Mouse (Mus musculus): Measurements from ENCODE around the gene Olfr704. TPM values are rescaled to one million over a fixed set of nuclear protein-coding genes. Genes with fewer than 3 reads are reported as not detected.
"Not testable (repeated sequence)": the region's sequence is repeated elsewhere in the genome, so short reads cannot be mapped to it uniquely, and the experiment has no call there.

Gene Olfr704
- total RNA-seq (2021): not detected
- long read RNA-seq, experiment 1: 0 reads
- long read RNA-seq, experiment 2: 0 reads

- no peak for DNase-seq
Observed at GRCm38 (mm10) chr7:106862885-106863284, at the start of gene Olfr704. Gene Olfr704, plus strand, starts transcription at chr7:106863185.

DNA sequence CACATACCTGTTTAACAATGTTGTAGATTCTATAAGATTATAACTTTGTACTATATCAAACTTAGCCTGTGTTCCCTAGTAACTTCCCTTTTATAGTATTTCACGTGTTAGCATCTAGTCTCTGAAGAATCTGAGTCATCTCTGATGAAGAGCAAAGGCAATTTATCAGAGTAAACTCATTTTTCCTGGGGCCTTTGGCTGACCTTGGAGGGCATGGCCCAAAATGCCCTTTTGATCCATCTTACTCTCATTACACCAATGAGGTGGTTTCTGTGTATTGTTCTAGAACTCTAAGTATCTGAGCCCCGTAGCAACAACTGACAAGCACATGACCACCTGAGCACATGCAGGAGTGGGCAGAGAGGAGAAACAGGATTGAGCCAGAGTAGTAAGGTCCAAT lies 49.2 kb upstream of the Olfr704 start, which contains the start of gene Olfr701:
TSS of gene Olfr701 (plus strand) at position 301 of the 400 bp plus-strand sequence.
- peak; percentile 4 to 10 for DNase-seq

- peak; percentile 1 to 5 for DNase-seq
Observed at GRCm38 (mm10) chr7:106815775-106816174, 47.2 kb upstream of the Olfr704 start.

DNA sequence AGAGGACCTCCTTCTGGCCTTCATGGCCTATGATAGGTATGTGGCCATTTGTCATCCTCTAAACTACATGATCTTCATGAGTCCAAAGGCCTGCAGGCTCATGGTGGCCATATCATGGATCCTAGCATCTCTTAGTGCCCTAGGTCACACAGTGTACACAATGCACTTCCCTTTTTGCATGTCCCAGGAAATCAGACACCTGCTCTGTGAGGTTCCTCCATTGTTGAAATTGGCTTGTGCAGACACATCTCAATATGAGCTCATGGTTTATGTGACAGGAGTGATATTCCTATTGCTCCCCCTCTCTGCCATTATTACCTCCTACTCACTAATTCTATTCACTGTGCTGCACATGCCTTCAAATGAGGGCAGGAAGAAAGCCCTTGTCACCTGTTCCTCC lies 44.6 kb upstream of the Olfr704 start:
- no peak for DNase-seq

DNA sequence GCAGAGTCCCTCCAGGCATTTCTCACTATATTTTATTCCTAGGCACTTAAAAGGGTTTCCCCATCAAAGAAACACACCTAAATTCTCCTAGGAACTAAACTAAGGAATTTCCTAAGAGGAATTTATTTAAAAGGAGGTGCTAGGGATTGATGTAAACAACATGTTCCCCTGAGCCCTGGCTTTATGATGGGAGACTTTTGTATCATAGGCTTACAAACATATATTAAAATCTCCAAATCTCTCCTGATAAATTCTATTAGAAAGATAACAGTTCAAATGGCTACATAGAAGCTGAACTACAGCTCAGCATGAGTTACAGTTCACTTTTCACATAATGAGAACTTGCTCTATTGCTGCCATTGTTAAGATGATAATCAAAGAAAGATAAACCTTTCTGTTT lies 29.2 kb upstream of the Olfr704 start, which contains the start of gene Olfr702:
TSS of gene Olfr702 (minus strand) at position 101 of the 400 bp plus-strand sequence.
- no peak for DNase-seq

DNA sequence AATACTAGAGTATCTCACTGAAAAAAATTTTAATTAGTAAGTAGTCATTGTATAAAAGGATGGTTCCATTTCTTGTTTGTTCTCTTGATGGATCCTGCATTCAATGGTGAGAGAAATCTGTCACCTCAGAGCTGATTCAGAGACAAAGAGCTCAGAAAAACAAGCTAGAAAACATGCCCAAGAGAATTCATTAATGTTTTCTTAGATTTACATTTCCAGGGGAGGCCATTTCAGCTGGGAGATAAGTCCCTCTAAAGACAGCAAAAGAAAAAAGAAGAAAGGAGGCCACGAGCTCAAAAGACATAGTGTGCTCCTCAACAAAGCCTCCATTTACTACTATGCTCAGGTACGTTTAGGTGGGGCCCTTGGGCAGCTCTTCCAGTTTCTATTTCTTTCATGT lies 19.9 kb upstream of the Olfr704 start, which contains the start of gene Olfr703:
TSS of gene Olfr703 (plus strand) at position 301 of the 400 bp plus-strand sequence.
- no peak for DNase-seq

GRCm38 (mm10) chr7:106876791-106877190 lies 13.8 kb downstream of the Olfr704 start, which contains the start of gene Olfr705:
Gene Olfr705, minus strand, starts transcription at chr7:106876891.
- no peak for DNase-seq

GRCm38 (mm10) chr7:106888062-106888461 lies 25.1 kb downstream of the Olfr704 start, which contains the start of gene Olfr706:
Gene Olfr706, minus strand, starts transcription at chr7:106888162.
- DNase-seq: no peak

DNA sequence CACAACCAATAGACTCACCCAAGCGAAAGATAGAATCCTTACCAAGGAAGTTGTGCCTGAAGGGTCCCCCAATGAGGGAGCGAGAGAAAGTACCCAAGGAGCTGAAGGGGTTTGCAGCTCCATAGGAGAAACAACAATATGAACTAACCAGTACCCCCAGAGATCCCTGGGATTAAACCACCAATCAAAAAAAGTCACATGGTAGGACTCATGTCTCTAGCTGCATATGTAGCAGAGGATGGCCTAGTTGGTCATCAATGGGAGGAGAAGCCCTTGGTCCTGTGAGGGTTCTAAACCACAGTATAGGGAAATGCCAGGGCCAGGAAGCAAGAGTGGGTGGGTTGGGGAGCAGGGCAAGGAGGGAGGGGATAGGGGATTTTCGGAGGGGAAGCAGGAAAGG lies 38.2 kb downstream of the Olfr704 start, which contains the start of gene Olfr707:
TSS of gene Olfr707 (minus strand) at position 101 of the 400 bp plus-strand sequence.
- DNase-seq: not testable (repeated sequence)

DNA sequence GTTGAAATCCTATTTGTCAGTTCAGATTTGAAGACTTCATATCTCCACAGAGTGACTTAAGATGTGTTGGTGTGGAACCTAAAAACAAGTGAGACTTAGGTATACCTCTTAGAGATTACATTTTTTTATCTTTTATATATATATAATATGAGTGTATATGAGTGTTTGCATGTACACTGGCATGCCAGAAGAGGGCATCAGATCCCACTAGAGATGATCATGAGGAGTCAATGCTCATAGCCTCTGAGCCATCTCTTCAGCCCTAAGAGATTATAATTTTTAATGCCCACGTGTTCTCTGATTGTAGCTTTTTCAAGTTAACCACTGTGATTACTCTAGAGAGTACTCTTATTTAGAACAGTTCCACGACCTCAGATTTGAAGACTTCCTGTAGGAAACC lies 44.7 kb downstream of the Olfr704 start, which contains the start of gene Olfr1532-ps1:
TSS of gene Olfr1532-ps1 (plus strand) at position 326 of the 400 bp plus-strand sequence.
- DNase-seq: no peak

Other genes starting within 250 kb of the Olfr704 start
- not detected for gene Olfr693, start 182.6 kb upstream of the Olfr704 start, total RNA-seq (2021)
- gene Olfr694, start 171.4 kb upstream of the Olfr704 start, total RNA-seq (2021): not detected
- not detected for gene Olfr695, start 146.8 kb upstream of the Olfr704 start, total RNA-seq (2021)
- gene Olfr697, start 120.7 kb upstream of the Olfr704 start, total RNA-seq (2021): not detected
- not detected for gene Olfr698, start 107.8 kb upstream of the Olfr704 start, total RNA-seq (2021)
- not detected for gene Olfr699, start 70.0 kb upstream of the Olfr704 start, total RNA-seq (2021)
- not detected for gene Olfr700, start 54.4 kb upstream of the Olfr704 start, total RNA-seq (2021)
- gene Olfr701, start 49.1 kb upstream of the Olfr704 start, total RNA-seq (2021): not detected
- gene Olfr702, start 29.3 kb upstream of the Olfr704 start, total RNA-seq (2021): not detected
- not detected for gene Olfr703, start 19.8 kb upstream of the Olfr704 start, total RNA-seq (2021)
- gene Olfr705, start 13.7 kb downstream of the Olfr704 start, total RNA-seq (2021): not detected
- gene Olfr706, start 25.0 kb downstream of the Olfr704 start, total RNA-seq (2021): not detected
- gene Olfr707, start 38.1 kb downstream of the Olfr704 start, total RNA-seq (2021): not detected
- not detected for gene Olfr1532-ps1, start 44.8 kb downstream of the Olfr704 start, total RNA-seq (2021)
- under 1 TPM in 1 of 2 experiments, not detected in 1; 0.07 TPM for gene Olfr709-ps1, start 69.0 kb downstream of the Olfr704 start, total RNA-seq (2021)
- not detected for gene Olfr710, start 85.1 kb downstream of the Olfr704 start, total RNA-seq (2021)
- not detected for gene Olfr6, start 100.8 kb downstream of the Olfr704 start, total RNA-seq (2021)
- not detected for gene Olfr711, start 112.3 kb downstream of the Olfr704 start, total RNA-seq (2021)
- gene Olfr2, start 142.9 kb downstream of the Olfr704 start, total RNA-seq (2021): not detected
- not detected for gene Olfr713, start 168.0 kb downstream of the Olfr704 start, total RNA-seq (2021)
- not detected for gene Olfr714, start 207.8 kb downstream of the Olfr704 start, total RNA-seq (2021)
- gene Olfr17, start 230.0 kb downstream of the Olfr704 start, total RNA-seq (2021): not detected
- not detected for gene Olfr715b, start 247.2 kb downstream of the Olfr704 start, total RNA-seq (2021)